Mouse (Mus musculus): ENCODE data around the gene Nrp1. TPM values are rescaled to one million over a fixed set of nuclear protein-coding genes. Genes with fewer than 3 reads are reported as not detected.

Gene Nrp1
- polyA plus RNA-seq, 1 experiment from 2014 or later, result 132 TPM

DNA sequence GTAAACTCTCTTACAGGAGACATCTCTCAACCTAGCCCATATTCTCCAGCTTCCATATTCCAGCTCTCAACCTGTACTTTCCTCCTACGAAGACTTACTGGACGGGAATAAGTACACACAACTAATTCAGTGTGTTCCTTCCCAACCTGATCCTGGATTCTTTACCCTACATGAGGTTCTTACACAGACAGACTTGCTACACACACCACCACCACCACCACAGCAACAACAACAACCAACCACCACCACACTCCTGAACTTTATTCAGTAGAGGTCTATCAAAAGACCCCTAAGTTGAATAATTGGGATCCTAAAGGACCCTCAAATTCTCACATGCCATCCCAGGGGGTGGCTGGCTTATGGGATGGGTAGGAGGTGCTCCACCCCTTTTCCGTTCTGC, 135.4 kb downstream of the Nrp1 start:
- H3K36me3 ChIP-seq, result peaks cover 15% of the 10 kb centered on the region

DNA sequence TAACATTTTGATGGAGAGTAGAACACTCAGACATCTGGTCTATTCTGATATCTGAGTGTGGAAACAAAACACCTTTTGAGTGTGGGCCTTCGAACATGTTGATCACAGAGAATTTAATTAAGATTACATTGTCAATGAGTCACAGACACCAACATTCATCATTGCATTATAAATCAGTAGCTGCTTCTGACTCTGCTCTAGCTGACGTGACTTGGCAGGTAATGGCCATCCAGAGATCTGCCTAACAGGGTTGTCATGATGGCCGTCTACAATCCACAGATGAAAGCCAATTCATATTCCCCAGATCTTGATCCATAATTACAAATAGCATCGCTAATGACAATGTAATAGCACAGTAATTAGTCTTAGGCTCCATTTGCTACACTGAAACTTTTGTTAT, 140.4 kb downstream of the Nrp1 start:
- H3K36me3 ChIP-seq, result peaks cover 24% of the 10 kb centered on the region
- H3K4me2 ChIP-seq (replicated peaks), result no peak overlapping the region
- H3K9me3 ChIP-seq, result no peaks in the 10 kb centered on the region
- H3K9ac ChIP-seq (replicated peaks), result no peak overlapping the region
- no peaks in the 10 kb centered on the region for H3K27me3 ChIP-seq
- WGBS, result 82% methylated on average over 4 of the region's 4 CpGs
- no peak overlapping the region for H3K27ac ChIP-seq (replicated peaks)
- H3K4me3 ChIP-seq, result no peak overlapping the region
- ATAC-seq (replicated peaks), result no peak
- peaks cover 4% of the 10 kb centered on the region; the same call in 1 of the 2 replicates for H3K4me1 ChIP-seq

More for the DNA sequence above, 135.4 kb downstream of the Nrp1 start:
- H3K27me3 ChIP-seq, result no peaks in the 10 kb centered on the region
- no peak overlapping the region for H3K27ac ChIP-seq (replicated peaks)
- peaks cover 4% of the 10 kb centered on the region; the same call in 1 of the 2 replicates for H3K4me1 ChIP-seq
- WGBS, result 84% methylated on average over 3 of the region's 3 CpGs
- H3K4me2 ChIP-seq (replicated peaks), result no peak overlapping the region
- H3K9me3 ChIP-seq, result no peaks in the 10 kb centered on the region
- no peak for ATAC-seq (replicated peaks)
- no peak overlapping the region for H3K9ac ChIP-seq (replicated peaks)
- no peak overlapping the region for H3K4me3 ChIP-seq

DNA sequence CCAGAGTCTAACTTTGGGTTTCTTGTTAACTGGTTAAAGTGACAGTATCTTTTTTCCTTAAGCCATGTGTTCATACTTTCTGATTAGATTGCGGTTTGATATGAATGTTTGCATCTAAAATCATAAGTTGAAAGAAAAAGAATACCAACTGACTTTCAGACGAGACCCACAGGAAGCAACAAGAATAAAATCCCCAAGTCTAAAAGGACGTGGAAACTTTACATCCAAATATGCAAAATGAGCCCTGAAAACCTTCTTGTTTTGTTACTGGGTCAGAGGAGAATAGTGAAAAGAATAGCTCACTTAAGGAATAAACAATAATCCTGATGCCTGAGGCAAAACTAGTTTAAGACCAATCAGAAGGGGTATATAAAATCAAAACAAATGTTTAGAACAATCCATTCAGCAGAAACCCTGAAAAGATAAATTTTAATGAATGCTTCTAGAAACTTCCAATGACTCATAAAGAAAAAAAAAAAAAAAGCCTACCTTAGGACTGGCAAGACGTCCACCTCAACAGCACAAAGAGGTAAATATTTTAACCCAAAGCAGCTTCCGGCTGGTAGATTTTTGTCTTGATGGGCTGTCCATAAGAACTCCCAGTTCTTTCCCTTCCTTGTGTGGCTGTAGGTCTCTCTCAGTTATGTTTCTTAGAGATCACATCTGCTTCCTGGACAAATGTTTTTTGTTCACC, 145.9 kb downstream of the Nrp1 start:
- no peaks in the 10 kb centered on the region for H3K27me3 ChIP-seq
- 61% methylated on average over 5 of the region's 5 CpGs for WGBS
- no peak for ATAC-seq (replicated peaks)
- no peak overlapping the region for H3K27ac ChIP-seq (replicated peaks)
- peaks cover 17% of the 10 kb centered on the region for H3K36me3 ChIP-seq
- H3K4me2 ChIP-seq (replicated peaks), result no peak overlapping the region
- H3K9me3 ChIP-seq, result no peaks in the 10 kb centered on the region
- no peak overlapping the region for H3K4me3 ChIP-seq
- H3K9ac ChIP-seq (replicated peaks), result no peak overlapping the region
- H3K4me1 ChIP-seq, result peaks cover 10% of the 10 kb centered on the region

DNA sequence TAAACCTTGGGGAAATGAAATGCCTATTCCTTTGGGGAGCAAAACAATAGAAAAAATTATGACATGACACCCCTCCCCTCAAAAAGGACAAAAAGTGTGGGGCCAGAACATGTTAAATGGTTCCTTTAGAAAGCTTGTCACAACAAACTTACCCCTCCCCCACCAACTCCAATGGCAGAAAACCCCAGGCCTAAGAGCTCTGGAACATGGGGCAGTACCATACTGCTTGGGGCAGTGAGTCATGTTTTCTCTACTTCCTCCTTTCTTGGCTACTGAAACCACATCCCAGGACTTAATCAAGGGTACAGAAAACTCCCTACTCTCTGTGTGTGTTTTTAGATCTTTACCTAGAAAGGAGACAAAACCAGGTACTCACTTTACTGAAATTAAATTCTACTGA, 147.5 kb downstream of the Nrp1 start:
- Histone ChIP-seq H3K9ac (replicated peaks) (no peak overlapping the region), H3K9me3 (no peaks in the 10 kb centered on the region), H3K27ac (replicated peaks) (no peak overlapping the region), H3K36me3 (peaks cover 14% of the 10 kb centered on the region), H3K4me1 (peaks cover 12% of the 10 kb centered on the region), H3K27me3 (no peaks in the 10 kb centered on the region), H3K4me2 (replicated peaks) (no peak overlapping the region), H3K4me3 (no peak overlapping the region)
- no peak for ATAC-seq (replicated peaks)

DNA sequence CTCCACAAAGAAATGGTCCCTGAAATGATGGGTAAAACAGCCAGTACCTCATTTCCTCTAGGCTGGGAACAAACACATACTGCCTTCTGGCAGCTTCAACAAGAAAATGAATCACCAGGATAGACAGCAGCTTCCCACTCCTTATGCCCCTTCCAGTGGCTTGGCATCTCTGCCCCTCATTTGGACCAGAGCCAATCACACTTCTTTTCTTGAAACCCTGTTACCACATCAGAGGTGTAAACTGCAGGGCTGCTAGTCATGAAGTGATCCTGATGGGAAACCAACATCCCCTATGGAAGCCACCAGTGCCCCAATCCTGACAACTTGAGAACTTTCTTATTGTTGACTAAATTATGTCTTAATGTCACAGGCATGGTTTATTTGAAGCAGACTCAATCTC, 150.3 kb downstream of the Nrp1 start:
- ATAC-seq (replicated peaks), result peak; percentile 81
- Histone ChIP-seq H3K27ac (replicated peaks) (0 out of 2 replicates have a peak overlapping the region, but pooled peaks have one; percentile 47), H3K4me1 (peaks cover 12% of the 10 kb centered on the region), H3K36me3 (no peaks in the 10 kb centered on the region), H3K4me2 (replicated peaks) (no peak overlapping the region), H3K27me3 (no peaks in the 10 kb centered on the region), H3K4me3 (no peak overlapping the region), H3K9ac (replicated peaks) (no peak overlapping the region), H3K9me3 (no peaks in the 10 kb centered on the region)

DNA sequence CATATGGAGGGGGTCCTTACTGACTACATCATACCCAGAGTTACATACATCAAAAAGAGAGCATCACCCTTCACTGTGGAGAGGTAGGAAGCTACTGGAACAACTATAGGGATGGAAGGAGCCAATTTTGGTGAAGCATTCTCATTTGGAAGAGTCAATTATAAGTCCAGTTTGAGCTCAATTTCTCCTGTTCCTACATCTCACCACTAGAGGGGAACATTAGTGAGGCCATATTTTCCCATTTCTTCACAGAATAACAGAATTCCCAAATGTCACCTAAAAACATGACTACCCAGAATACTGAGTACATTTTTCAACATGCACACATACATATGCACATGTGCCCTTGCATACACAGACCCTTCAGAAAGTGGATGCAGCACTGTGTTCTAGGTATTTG, 152.6 kb downstream of the Nrp1 start:
- Histone ChIP-seq H3K4me2 (replicated peaks) (no peak overlapping the region), H3K9me3 (no peaks in the 10 kb centered on the region), H3K27ac (replicated peaks) (no peak overlapping the region), H3K9ac (replicated peaks) (no peak overlapping the region), H3K36me3 (no peaks in the 10 kb centered on the region), H3K27me3 (no peaks in the 10 kb centered on the region), H3K4me1 (peaks cover 12% of the 10 kb centered on the region), H3K4me3 (no peak overlapping the region)
- no peak for ATAC-seq (replicated peaks)

DNA sequence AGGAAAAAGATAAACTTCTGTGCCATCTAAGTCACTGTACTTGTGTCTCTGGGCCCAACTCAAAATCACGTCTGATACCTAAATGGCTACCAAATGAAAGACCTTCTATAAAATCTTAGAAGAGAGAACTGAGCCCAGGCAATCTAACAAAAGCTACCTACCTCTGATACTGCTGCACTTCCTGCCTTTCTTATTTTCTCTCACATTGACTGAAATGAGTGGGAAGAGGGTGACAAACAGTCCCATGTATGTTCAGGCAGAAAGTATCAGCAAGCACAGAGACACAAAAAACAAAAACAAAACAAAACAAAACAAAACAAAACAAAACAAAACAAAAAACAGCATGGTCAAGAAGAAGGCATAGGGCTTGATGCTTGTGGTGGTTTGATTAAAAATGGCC, 153.3 kb downstream of the Nrp1 start:
- H3K27me3 ChIP-seq, result no peaks in the 10 kb centered on the region
- no peak overlapping the region for H3K27ac ChIP-seq (replicated peaks)
- H3K4me1 ChIP-seq, result peaks cover 12% of the 10 kb centered on the region
- 88% methylated on average over 1 of the region's 1 CpGs for WGBS
- no peaks in the 10 kb centered on the region for H3K9me3 ChIP-seq
- ATAC-seq (replicated peaks), result no peak
- H3K36me3 ChIP-seq, result no peaks in the 10 kb centered on the region
- H3K4me2 ChIP-seq (replicated peaks), result no peak overlapping the region
- H3K9ac ChIP-seq (replicated peaks), result no peak overlapping the region
- H3K4me3 ChIP-seq, result no peak overlapping the region

DNA sequence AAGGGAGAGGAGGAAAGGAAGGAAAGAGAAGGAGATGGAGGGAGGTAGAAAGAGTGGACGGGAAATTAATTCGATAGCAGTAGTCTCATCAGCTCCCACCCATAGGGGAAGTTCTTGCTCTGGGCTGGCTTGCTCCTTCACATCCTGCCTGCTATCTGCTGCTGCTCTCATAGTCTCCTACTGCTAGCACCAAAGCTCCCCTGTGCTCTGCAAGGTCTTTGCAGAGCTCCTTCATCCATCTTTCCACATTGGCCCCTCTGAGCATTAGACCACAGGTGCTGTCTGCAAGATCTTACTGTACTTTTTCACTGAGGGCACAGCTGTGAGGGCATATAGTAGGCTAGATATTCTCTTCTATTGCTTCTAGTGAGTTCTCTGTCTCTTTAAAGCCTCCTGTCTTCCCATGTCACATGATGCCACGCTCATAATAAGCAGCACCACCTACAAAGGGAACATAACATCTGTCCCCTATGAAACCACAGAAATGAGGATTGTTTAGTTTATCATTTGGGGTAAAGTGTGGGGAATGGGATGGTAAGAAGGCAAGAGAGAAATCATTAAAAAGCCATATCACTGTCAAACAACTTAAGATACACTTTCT, 158.5 kb downstream of the Nrp1 start:
- no peaks in the 10 kb centered on the region for H3K4me1 ChIP-seq
- no peak overlapping the region for H3K27ac ChIP-seq (replicated peaks)
- no peaks in the 10 kb centered on the region for H3K27me3 ChIP-seq
- 89% methylated on average over 3 of the region's 3 CpGs for WGBS
- no peak overlapping the region for H3K9ac ChIP-seq (replicated peaks)
- H3K4me3 ChIP-seq, result no peak overlapping the region
- no peaks in the 10 kb centered on the region for H3K9me3 ChIP-seq
- H3K36me3 ChIP-seq, result no peaks in the 10 kb centered on the region
- no peak for ATAC-seq (replicated peaks)
- no peak overlapping the region for H3K4me2 ChIP-seq (replicated peaks)

DNA sequence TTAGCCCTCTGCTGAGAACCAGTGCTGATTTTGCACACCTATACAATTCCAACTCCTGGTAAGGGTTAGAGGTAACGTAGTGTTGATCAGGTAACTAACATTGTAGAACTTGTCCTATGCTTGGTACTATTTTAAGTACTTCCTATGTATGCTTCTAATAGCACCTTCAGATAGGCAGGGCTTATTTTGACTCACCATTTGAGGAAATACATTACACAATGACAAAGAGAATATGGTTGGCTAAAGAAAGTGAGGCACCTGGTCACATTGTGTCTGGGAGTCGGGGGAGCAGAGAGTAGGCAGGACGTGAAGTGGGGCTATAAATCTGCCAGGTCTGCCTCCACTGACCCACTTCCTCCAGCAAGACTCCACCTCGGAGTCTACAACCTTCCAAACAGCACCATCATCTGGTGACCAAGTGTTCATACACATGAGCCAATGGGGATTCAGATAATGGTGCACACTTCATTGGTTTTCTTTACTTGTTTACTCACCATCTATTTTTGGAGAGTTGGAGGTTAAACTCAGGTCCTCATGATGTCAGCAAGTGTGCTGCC, 159.2 kb downstream of the Nrp1 start:
- no peak for ATAC-seq (replicated peaks)
- Histone ChIP-seq H3K36me3 (no peaks in the 10 kb centered on the region), H3K4me2 (replicated peaks) (no peak overlapping the region), H3K9me3 (no peaks in the 10 kb centered on the region), H3K4me1 (no peaks in the 10 kb centered on the region), H3K27me3 (no peaks in the 10 kb centered on the region), H3K4me3 (no peak overlapping the region), H3K27ac (replicated peaks) (no peak overlapping the region), H3K9ac (replicated peaks) (no peak overlapping the region)
- WGBS, result 76% methylated on average over 4 of the region's 4 CpGs

DNA sequence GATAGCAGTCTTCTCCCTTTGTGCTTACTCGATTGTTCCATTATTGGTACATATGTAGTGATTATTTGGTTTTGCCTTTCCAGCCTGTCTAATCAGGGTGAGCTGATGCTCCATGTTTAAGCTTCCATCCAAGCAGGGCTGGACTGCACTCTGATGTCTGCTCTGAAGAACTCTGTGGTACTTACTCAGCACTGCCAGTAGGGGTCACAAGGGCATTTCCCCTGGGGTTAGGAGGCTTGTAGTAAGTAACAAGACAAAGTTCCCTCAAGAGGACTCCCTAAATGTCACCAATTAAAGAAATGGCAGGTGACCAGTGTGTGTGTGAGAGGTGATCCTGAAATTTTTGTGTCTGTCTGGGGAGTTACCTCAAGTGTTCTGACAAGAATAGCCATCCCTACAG, 161.0 kb downstream of the Nrp1 start:
- no peaks in the 10 kb centered on the region for H3K9me3 ChIP-seq
- H3K4me2 ChIP-seq (replicated peaks), result no peak overlapping the region
- no peak overlapping the region for H3K9ac ChIP-seq (replicated peaks)
- 71% methylated on average over 1 of the region's 1 CpGs for WGBS
- H3K27me3 ChIP-seq, result no peaks in the 10 kb centered on the region
- no peaks in the 10 kb centered on the region for H3K4me1 ChIP-seq
- ATAC-seq (replicated peaks), result no peak
- H3K4me3 ChIP-seq, result no peak overlapping the region
- no peaks in the 10 kb centered on the region for H3K36me3 ChIP-seq
- H3K27ac ChIP-seq (replicated peaks), result no peak overlapping the region

DNA sequence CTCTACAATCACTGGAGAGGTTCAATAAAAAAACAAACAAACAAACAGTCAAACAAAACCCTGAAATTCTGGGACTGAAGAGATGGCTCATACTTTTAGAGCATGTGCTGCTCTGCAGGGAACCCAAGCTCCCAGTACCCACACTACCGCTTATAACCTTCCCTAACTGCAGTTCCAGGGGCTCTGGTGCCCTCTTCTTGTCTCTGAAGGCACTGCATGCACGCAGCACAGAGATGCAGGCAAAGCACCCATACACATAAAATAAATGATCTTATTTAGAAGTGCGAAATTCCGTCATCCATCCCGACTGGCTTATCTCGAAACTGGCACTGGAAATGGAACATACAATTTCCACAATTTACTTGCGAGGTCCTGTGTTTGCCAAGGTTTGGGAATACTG, 165.4 kb downstream of the Nrp1 start:
- no peak overlapping the region for H3K4me3 ChIP-seq
- no peaks in the 10 kb centered on the region for H3K9me3 ChIP-seq
- no peak for ATAC-seq (replicated peaks)
- H3K36me3 ChIP-seq, result no peaks in the 10 kb centered on the region
- peaks cover 8% of the 10 kb centered on the region for H3K4me1 ChIP-seq
- H3K27me3 ChIP-seq, result no peaks in the 10 kb centered on the region
- no peak overlapping the region for H3K4me2 ChIP-seq (replicated peaks)
- 60% methylated on average over 7 of the region's 7 CpGs for WGBS
- no peak overlapping the region for H3K9ac ChIP-seq (replicated peaks)
- H3K27ac ChIP-seq (replicated peaks), result no peak overlapping the region

DNA sequence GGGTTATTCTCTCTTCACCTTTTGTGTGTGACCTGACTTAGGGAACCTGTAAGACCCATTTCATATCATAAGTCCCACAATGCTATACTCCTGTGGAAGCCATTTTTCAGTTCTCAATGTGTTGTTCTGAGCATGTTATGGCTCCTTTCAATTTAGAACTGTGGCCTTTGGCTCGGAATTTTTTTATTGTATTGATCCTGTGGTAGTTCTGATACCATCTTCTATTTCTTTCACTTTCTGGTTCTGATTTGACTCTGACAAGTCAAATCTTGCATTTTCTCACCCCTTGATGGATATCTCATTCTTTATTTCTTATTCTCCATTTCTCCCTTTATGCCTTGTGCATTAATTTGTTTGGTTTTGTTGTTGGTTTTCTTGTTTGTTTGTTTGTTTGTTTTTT, 167.5 kb downstream of the Nrp1 start:
- 92% methylated on average over 1 of the region's 1 CpGs for WGBS
- Histone ChIP-seq H3K4me1 (peaks cover 16% of the 10 kb centered on the region), H3K4me3 (no peak overlapping the region), H3K4me2 (replicated peaks) (no peak overlapping the region), H3K9ac (replicated peaks) (no peak overlapping the region), H3K36me3 (no peaks in the 10 kb centered on the region), H3K9me3 (no peaks in the 10 kb centered on the region), H3K27ac (replicated peaks) (no peak overlapping the region), H3K27me3 (no peaks in the 10 kb centered on the region)
- ATAC-seq (replicated peaks), result no peak

All from forebrain, embryonic 15.5 days (tissue).